Mouse (Mus musculus) limb, embryonic 14.5 days (tissue): ENCODE measurements at regions not wholly inside any gene's neighbourhood (a gene's known extent, or its start where the extent isn't known, plus 50 kb on each side); places are given as distances from the start of the nearest gene placed in this dataset.

ENCODE experiments used
- ATAC-seq: fragments of 200-750 bp; cut with Nextera tagmentation; 2 replicates; pipeline ENCODE4 v1.8.0; 2017; ENCODE audit warnings: low read depth, moderate number of reproducible peaks, moderate TSS enrichment; ENCODE audit not compliant: low FRiP score
- DNase-seq: peaks from one replicate; pipeline ENCODE4 v3.0.0-alpha.2; 2015; ENCODE audit warnings: low spot score
- H3K27ac ChIP-seq: fragments of 300-500 bp; sonication (generic); replicated peaks from 2 replicates; pipeline ENCODE4 v1.5.1; 2014; ENCODE audit warnings: low read depth, mild to moderate bottlenecking, low read length, moderate library complexity, mixed read lengths
- H3K27me3 ChIP-seq: fragments of 300-500 bp; sonication (generic); 2 replicates; pipeline ENCODE4 v1.6.1; 2014; ENCODE audit warnings: low read length, mixed read lengths; ENCODE audit not compliant: control insufficient read depth, insufficient read depth
- H3K36me3 ChIP-seq: fragments of 300-500 bp; sonication (generic); 2 replicates; pipeline ENCODE4 v1.6.1; 2014; ENCODE audit warnings: mild to moderate bottlenecking, low read length, moderate library complexity, mixed read lengths; ENCODE audit not compliant: control insufficient read depth, insufficient read depth
- H3K4me1 ChIP-seq: fragments of 300-500 bp; sonication (generic); 2 replicates; pipeline ENCODE4 v1.6.1; 2014; ENCODE audit warnings: antibody characterized with exemption, low read length, mixed read lengths; ENCODE audit not compliant: control insufficient read depth, insufficient read depth
- H3K4me2 ChIP-seq: fragments of 300-500 bp; sonication (generic); replicated peaks from 2 replicates; pipeline ENCODE4 v1.6.1; 2014; ENCODE audit warnings: low read depth, mild to moderate bottlenecking, low read length, moderate library complexity; ENCODE audit not compliant: severe bottlenecking
- H3K4me3 ChIP-seq: fragments of 300-500 bp; sonication (generic); replicated peaks from 2 replicates; pipeline ENCODE4 v1.5.1; 2014; ENCODE audit warnings: low read length
- H3K9ac ChIP-seq: fragments of 300-500 bp; sonication (generic); 2 replicates; pipeline ENCODE4 v1.6.1; 2014; ENCODE audit warnings: mild to moderate bottlenecking, low read depth, low read length, moderate library complexity; ENCODE audit not compliant: severe bottlenecking
- H3K9me3 ChIP-seq: fragments of 300-500 bp; sonication (generic); 2 replicates; pipeline ENCODE4 v1.6.1; 2016; ENCODE audit warnings: low read length; ENCODE audit not compliant: control insufficient read depth
- POLR2A ChIP-seq: fragments of 200-500 bp; IDR thresholded peaks from 2 replicates; pipeline ENCODE4 v1.8.0; 2012; ENCODE audit warnings: inconsistent platforms, mild to moderate bottlenecking, moderate library complexity, borderline replicate concordance; ENCODE audit not compliant: insufficient read depth, insufficient read length; ENCODE audit errors: extremely low read depth
- WGBS: fragments of 180-500 bp; shearing (Covaris S2); extraction: QIAGEN DNeasy Blood & Tissue Kit; methylation state at CpG from one replicate; pipeline ENCODE4 v1.1.7; 2014; 5-methylcytosine and 5-hydroxymethylcytosine counted together

GRCm38 (mm10) chr11:44156490-44157345, 243.1 kb upstream of the Il12b start:
- no peak for TF ChIP-seq POLR2A
- Histone ChIP-seq H3K4me2 (no peak overlapping the region), H3K9ac (no peak overlapping the region), H3K36me3 (no peaks in the 10 kb centered on the region), H3K4me1 (0 out of 2 replicates have a peak, but pooled peaks cover 3% of the 10 kb centered on the region), H3K9me3 (no peaks in the 10 kb centered on the region), H3K27me3 (no peaks in the 10 kb centered on the region), H3K4me3 (no peak overlapping the region), H3K27ac (no peak overlapping the region)
- WGBS, result 74% methylated on average over 3 of the region's 3 CpGs
- DNase-seq (no peak), ATAC-seq (no peak)

DNA sequence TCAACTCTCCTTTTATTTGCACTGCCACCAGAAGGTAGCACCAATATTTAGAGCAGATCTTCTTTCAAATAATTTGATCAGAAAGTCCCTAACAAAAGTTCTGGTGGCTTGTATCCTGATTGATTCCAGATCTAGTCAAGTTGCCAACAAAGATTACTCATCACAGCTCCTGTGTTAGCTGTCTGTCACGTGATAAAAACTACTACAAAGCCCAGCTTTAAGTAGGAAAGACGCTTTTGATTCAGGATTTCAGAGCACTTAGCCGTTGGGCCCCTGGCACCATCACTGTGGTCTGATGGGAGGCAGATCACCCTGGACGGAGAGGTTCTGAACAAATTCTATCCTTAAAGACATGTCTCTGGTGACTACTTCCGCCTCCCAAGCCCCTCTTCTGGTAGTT, 241.6 kb upstream of the Il12b start:
- 57% methylated on average over 5 of the region's 5 CpGs for WGBS
- DNase-seq (no peak), ATAC-seq (no peak)
- H3K27me3 ChIP-seq, result no peaks in the 10 kb centered on the region
- no peak for TF ChIP-seq POLR2A
- no peak overlapping the region for H3K4me2 ChIP-seq
- H3K4me1 ChIP-seq, result 0 out of 2 replicates have a peak, but pooled peaks cover 3% of the 10 kb centered on the region
- no peak overlapping the region for H3K27ac ChIP-seq
- H3K36me3 ChIP-seq, result no peaks in the 10 kb centered on the region
- H3K9me3 ChIP-seq, result no peaks in the 10 kb centered on the region
- H3K9ac ChIP-seq, result no peak overlapping the region
- H3K4me3 ChIP-seq, result no peak overlapping the region

DNA sequence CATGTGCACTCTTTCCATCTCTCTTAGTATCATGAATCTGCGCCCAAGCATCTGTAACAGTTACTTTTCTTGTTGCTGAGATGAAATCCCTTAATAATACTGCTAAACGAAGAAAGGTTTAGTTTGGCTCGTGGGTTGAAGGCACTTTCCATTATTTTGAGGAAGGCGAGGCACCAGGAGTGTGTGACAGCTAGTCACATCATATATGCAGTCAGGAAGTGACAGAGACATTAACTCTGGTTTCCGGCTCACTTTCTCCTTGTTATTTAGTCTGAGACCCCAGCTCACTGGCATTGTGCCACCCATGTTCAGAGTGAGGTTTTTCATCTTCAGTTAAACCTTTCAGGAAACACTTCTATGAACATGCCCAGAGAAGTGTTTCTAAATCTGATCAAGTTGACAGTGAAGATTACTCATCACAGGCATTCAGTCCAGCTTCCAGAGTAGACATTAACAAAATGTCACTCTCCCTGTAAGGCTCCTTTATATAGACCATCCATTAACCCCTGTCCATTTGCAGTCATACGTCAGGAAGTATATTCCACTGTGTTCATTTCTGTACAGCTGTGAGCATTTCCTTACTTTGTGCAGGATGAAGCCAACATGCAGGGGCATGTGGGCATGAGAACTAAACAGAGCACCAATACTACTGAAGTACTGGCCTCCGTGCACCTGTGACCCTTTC, 238.0 kb upstream of the Il12b start:
- Histone ChIP-seq H3K36me3 (no peaks in the 10 kb centered on the region), H3K4me1 (no peaks in the 10 kb centered on the region), H3K4me2 (no peak overlapping the region), H3K9ac (no peak overlapping the region), H3K27ac (no peak overlapping the region), H3K4me3 (no peak overlapping the region), H3K9me3 (no peaks in the 10 kb centered on the region), H3K27me3 (no peaks in the 10 kb centered on the region)
- 81% methylated on average over 7 of the region's 7 CpGs for WGBS
- no peak for DNase-seq
- ATAC-seq, result no peak
- TF ChIP-seq POLR2A, result no peak

DNA sequence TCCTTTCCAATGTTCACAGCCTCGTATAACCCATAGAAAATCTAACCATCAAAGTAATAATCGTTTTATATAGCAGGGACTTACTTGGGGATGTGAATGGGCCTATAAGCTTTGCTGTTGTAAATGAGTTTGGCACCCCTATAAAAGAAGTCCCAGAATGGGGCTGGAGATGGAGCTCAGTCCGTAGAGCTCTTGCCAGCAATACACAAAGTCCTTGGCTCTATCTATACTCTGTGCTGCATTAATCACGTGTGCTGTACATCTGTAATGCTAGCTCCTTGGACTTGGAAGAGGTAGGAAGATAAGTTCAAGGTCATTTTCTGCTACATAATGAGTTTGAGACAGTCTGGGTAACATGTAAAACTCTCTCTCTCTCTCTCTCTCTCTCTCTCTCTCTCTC, 236.8 kb upstream of the Il12b start:
- Histone ChIP-seq H3K9ac (no peak overlapping the region), H3K4me3 (no peak overlapping the region), H3K27me3 (no peaks in the 10 kb centered on the region), H3K4me2 (no peak overlapping the region), H3K9me3 (no peaks in the 10 kb centered on the region), H3K27ac (no peak overlapping the region), H3K4me1 (no peaks in the 10 kb centered on the region), H3K36me3 (no peaks in the 10 kb centered on the region)
- TF ChIP-seq POLR2A, result no peak
- 50% methylated on average over 4 of the region's 4 CpGs for WGBS
- DNase-seq, result no peak
- no peak for ATAC-seq

- Histone ChIP-seq H3K27me3 (no peaks in the 10 kb centered on the region), H3K4me3 (no peak overlapping the region), H3K9ac (no peak overlapping the region), H3K27ac (no peak overlapping the region), H3K4me1 (no peaks in the 10 kb centered on the region), H3K4me2 (no peak overlapping the region), H3K36me3 (no peaks in the 10 kb centered on the region), H3K9me3 (no peaks in the 10 kb centered on the region)
- DNase-seq (no peak), ATAC-seq (no peak)
- TF ChIP-seq POLR2A, result no peak
- WGBS, result 83% methylated on average over 1 of the region's 1 CpGs
Measured at GRCm38 (mm10) chr11:44163748-44164147, 236.1 kb upstream of the Il12b start.
